Mouse (Mus musculus) kidney, postnatal 4 days (tissue): ENCODE measurements around the gene Gm21663.
A peak's percentile ranks its signal among the peaks of the same experiment; 100 is the strongest.
"Not testable (repeated sequence)": the region's sequence is repeated elsewhere in the genome, so short reads cannot be mapped to it uniquely, and the experiment has no call there.

Source experiments
- DNase-seq, 2 experiments: peaks; one replicate each; pipeline ENCODE4 v3.0.0; 2021; ENCODE audit warnings: mixed read lengths in 2 of 2

Gene Gm21663

GRCm38 (mm10) chr5:25942281-25942680 is at the start of gene Gm21663:
TSS of gene Gm21663 (minus strand) at chr5:25942381.
- DNase-seq, result not testable (repeated sequence)

- not testable (repeated sequence) for DNase-seq
Observed at GRCm38 (mm10) chr5:25988550-25988949, 46.4 kb upstream of the Gm21663 start, which contains the start of gene Gm21698. TSS of gene Gm21698 (minus strand) at chr5:25988650.

DNA sequence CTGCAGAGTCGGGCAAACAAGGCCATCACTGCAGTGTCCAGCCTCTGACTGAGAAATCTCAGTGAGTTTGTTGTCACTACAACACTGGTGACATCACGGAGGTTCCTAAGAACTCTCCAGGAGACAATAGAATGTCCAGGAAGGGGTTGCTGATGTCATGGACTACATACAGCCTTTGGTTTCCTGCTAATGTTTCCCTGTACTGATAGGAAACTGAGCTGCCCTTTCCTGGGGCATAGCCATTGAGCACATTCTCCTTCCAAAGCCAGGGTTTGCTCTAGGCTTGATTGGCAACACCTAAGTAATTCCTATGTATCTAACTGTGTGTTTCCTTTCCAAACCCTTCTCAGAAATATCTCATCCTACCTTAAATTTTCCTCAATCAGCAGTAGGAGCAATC is 30.4 kb upstream of the Gm21663 start, which contains the start of gene Gm21680:
Gene Gm21680 (minus strand): TSS at position 101 of the 400 bp plus-strand sequence.
- not testable (repeated sequence) for DNase-seq

GRCm38 (mm10) chr5:25957050-25957449 is 14.9 kb upstream of the Gm21663 start:
- DNase-seq, result not testable (repeated sequence)

- peak; percentile 4 to 6 for DNase-seq
Observed at GRCm38 (mm10) chr5:25956611-25957010, 14.4 kb upstream of the Gm21663 start.

GRCm38 (mm10) chr5:25954317-25954716 is 12.1 kb upstream of the Gm21663 start, which contains the start of gene Gm21671:
TSS of gene Gm21671 (minus strand) at chr5:25954417.
- DNase-seq, result not testable (repeated sequence)

GRCm38 (mm10) chr5:25945391-25945790 is 3.2 kb upstream of the Gm21663 start:
- not testable (repeated sequence) for DNase-seq

DNA sequence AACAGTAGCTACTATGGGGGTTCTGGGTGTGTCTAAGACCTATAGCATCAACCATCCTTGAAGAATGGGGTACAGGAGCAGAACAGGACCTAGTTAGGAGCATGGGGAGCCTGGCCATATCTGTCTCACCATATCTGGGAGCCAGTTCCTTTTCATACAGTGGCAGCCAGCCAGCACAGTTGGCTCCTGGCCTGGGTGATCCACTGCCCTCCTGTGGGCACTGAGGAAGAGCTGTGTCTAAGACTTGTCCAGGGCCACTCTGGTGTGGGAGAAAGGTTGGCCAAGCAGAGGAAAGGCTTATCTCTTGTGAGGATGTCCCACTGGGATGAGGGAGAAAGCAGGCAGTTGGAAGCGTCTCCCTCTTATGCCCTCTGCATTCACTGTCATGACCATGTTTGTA is 50.9 kb downstream of the Gm21663 start:
- peak; percentile 25 to 38 for DNase-seq

- no peak for DNase-seq
Observed at GRCm38 (mm10) chr5:25889746-25890382, 52.3 kb downstream of the Gm21663 start.

- no peak for DNase-seq
Observed at GRCm38 (mm10) chr5:25886708-25887107, 55.5 kb downstream of the Gm21663 start.
